Mouse (Mus musculus) stomach, postnatal 0 days (tissue): ENCODE results near the gene Inpp5k.

Source experiments
- CTCF ChIP-seq: IDR thresholded peaks from 2 replicates; pipeline ENCODE4 v1.5.1; 2016; ENCODE audit warnings: antibody characterized with exemption, low read depth, mild to moderate bottlenecking, moderate library complexity
- EP300 ChIP-seq: optimal IDR thresholded peaks from 2 replicates; pipeline ENCODE3; 2016; ENCODE audit warnings: antibody characterized with exemption

DNA sequence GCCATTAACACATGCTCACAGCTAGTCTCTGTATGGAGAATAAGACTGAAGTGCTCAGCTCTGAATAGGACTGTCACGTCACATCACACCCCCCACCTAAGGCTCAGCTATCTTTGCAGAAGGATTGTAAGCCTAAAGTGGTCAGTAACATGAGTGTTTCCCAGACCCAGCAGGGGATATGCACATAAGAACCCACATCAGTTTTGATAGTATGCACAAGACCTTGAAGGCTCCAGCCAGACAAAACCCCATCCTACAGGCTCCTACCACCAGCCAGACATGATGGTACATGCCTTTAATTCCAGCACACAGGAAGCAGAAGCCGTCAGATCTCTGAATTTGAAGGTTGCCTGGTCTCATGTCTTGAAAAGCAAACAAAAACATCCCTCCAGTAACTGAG, 20.8 kb upstream of the Inpp5k start:
- no peak for TF ChIP-seq CTCF
- TF ChIP-seq EP300 = no peak
